Mouse (Mus musculus) monocyte, adult 2 months (primary cell): ENCODE measurements around the gene Slc5a1.

ENCODE experiments used
- DNase-seq, 2 experiments: peaks; one replicate each; pipeline ENCODE4 v3.0.0; 2022; ENCODE audit warnings: low spot score in 2 of 2, low read depth in 1 of 2

The Slc5a1 gene

DNA sequence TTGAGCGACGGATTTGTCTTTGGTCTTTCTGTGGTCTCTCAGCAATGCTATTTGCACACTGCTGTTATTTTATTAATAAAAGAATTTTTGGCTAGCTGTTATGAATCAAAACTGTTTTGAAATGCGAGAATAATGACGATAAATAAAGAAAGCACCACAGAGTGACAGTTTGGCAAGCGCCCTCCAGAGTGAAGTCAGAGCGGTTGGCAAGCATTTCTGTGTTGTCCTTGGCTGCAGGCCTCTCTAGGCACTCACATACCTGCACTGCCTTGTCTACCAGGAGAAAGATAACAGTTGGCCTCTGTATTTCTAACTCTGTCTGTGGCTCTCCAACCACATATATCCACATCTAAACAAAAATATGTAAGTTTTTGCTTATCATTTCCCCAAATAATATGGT is 43.7 kb downstream of the Slc5a1 start:
- no peak for DNase-seq

DNA sequence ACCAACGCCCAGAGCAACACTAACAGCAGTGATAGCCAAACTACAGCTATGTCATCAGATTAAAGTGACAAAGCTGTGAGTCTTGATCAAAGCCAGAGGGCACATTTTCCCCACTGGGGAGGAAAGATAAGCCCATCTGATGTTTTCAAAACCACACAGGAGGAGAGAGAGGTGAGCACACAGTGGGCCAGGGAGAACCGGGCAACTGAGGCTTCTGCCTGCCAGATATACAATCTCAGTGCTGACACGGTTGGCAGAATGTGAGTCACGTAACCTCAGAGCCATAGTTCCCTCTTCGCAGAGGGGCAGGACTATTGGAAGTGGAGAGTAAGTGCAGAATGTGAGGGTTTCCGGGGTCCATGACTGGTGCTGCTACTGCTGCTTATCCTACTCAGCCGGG is 89.5 kb downstream of the Slc5a1 start:
- DNase-seq = no peak

DNA sequence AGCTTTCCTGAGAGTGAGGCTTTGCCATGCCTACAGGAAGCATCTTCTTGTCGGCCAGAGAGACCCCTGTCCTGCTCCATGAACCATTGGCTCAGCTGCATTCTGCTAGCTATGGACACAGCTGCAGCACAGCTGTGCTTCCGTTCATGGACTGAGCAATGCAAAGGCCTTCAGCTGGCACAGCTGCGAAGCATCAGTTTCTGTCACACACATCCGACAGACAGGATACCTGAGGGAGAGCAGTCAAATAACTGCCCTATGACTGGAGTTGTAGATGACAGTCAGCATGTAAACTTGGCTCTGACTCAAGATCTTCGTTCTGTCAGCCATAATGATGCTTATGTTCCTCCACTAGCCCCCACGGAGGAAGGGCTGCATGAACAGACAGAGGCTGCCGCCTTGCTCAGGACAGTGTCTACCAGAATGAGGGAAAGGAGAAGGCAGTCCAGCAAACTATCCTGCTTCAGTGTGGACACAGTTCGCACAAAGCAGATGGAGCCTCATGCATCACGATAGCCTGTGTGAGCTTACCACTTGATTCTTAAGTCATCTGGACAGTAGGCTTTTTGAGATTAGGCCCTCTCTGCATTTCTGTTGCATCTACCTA is 91.3 kb downstream of the Slc5a1 start:
- no peak for DNase-seq

DNA sequence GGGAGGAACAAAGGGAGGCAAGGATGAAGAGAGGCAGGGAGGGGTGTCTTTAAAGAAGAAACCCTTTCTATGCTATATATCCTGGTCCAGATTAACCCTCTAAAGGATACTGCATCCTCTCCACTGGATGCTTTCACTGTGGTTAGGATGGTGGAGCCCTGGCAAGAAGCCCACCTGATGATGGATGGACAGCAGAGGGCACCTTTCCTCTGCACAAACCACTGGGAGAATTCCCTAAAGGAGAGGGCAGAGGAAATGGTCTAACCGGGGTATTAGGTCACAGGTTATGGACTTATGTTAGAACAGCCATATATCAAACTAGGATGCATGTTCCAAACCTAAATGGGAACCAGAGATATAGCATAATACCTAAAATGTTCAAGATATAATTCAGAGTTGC is 96.1 kb downstream of the Slc5a1 start:
- no peak for DNase-seq

DNA sequence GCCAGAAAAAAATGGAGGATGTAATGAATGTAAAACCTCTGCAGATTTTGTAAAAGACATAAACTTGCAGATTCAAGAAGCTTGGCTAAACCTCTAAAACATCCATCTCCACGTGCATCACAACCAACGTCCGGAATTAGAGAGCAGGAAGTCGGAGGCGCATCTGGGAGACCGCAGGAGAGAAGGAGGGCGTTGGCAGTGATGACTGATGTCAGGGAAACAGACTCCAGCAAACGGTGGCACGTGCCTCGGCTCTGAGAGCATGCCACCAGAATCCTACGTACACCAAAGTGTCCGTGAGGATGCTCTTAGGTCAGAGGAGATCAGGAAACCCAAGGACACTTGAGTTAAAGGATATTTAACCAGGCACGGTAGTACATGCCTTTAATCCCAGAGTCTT is 97.7 kb downstream of the Slc5a1 start:
- DNase-seq = no peak

DNA sequence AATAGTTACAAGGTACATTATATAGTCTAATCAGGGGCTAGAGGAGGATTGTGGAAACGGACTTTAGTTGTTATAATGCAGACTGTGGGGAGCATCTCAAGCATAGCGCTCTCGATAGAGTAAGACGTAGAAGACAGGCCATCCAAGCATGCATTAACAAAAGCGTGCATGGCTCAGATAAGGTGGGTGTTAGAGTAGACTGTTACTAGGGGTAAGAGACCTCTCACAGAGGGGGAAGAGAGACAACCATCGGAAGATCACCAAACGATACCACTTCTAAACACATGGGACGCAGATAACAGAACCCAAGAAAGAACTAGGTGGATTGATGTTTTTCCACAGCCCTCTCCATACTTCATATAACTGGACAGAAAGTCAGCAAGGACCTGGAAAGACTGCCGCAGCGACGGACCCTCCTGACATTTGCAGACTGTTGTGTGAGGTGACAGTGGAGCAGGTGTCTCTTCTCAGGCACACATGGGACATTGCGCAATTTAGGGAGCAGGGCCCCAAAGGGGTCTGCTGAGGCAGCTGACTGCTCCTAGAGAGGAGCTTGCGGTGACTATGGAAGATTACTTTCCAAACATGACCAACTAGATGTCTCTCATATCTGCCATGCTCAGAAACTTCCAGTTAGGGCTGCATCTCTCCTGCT is 98.6 kb downstream of the Slc5a1 start:
- DNase-seq = no peak

DNA sequence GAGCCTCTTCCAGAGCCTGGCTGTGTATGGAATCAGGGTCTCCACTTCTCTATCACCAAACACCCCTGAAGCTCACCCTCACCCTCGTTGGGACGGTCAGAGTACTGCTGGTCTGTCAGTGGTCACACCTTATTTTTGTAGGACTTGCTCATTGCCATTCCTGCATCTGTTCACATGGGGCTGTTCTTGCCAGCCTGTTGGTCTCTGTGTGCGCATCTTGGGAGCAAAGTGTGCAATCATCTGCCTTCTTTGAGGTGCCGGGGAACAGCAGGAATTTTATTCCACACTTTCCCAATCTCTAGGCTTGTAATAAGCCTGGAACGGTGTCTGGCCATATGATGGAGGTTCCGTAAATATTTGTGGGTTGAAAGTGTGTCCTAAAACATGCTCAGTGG is 99.1 kb downstream of the Slc5a1 start:
- DNase-seq = no peak

DNA sequence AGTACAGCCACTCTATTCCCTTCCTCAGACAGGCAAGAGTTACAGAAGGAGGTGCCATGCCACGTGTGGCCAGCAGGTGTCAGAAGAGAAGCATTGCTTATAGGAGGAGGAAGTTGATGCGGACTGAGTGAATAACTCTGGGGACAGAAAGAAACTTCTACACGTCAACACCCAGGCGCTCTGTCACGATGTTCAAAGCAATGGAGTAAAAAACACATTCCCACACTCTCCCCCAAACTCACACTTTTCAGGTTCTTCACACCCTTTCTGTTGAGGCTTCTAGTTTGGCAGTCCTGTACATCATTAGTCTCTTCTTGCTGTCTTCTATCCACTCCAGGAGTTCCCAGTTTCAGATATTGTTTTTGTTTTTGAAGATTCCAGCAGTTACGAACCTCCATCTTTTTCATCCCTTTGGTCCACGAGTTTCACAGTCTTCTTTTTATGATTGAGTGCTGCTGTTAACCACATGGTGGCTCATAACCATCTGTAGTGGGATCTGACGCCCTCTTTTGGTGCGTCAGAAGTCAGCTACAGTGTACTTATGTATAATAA is 99.7 kb downstream of the Slc5a1 start:
- DNase-seq = peak; percentile 17 to 60

DNA sequence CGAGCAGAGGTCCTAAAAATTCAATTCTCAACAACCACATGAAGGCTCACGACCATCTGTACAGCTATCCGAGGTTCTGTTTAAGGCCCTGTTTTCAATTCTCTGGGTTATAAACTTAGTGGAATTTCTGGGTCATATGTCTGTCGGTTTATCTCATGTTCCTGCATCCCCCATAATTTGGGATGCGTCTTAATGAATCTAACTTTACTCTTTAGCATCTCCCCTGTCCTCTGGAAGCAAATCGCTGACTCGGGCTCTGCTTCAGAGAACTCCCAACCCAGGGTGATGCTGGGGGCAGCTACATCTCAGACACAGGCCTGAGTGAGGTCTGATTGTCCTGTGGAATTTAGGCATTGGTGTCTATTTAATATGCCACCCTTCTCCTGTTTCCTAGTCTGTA is 100.3 kb downstream of the Slc5a1 start:
- no peak for DNase-seq

DNA sequence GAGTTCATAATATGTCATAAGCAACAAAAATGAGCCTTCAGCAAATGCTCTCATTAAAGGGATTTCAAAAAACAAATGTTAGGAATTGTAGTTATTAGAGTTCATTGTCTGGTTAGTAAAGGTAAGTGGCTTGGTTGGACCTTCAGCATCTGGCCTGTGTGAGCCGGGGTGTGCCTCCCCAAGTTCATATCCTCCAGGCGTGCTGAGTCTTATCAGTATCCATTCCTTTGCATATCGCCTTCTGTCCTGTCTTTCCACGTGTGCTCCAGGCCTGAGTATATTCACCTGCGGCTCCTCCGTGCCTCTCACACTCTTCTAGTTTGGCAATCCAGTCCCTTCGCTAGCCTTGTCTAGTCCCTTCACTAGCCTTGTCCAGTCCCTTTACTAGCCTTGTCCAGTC is 102.3 kb downstream of the Slc5a1 start:
- no peak for DNase-seq

DNA sequence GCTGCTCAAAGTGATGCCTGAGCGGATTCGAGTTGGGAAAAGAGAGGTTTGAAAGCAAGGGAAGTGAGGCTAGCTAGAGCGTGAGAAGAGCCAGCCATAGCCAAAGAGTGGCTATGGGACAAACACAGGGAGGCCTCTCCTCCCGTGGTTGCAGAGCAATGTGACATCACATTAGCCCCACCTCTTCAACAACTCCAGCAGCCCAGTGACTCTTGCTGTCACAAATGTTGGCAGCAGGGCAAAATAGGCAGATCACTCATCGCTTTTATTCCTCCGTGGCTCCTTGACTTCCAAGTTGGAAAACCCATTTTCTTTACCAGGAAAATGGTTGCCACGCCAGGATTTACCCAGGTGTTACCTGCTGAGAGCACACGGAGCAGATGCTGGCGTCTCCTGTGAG is 103.1 kb downstream of the Slc5a1 start:
- DNase-seq = no peak

DNA sequence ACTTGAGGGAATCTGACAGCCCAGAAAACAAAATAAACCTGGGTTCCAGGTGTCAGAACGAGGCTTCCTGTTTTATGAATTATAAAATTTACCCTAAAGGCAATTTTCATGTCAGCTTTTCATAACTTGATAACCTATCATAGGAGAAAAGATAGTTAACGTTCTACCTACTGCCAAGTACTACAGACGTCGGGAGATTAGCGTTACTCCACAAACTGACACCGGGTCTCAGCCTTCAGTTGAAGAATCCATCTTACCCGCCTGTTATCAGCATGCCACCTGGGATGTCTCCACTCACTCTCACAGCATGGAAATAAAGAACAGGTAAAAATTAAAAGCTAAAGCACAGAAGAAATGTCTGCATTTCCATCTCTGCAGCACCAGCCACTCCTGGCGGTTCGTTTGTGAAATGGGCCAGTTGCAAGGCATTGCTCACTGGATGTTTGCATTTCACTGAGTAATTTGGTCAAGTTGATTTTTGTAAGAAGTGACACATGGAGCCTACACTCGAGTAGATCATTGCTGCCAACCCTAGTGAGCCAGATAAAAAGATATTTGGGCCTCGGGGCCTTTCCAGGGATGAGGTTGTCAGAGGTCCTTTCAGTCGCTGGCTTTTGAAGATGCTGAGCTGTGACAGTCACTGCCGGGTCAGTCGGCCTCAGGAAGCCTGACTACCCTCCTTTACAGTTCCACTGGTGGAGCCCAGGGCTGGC is 104.7 kb downstream of the Slc5a1 start:
- DNase-seq = no peak

DNA sequence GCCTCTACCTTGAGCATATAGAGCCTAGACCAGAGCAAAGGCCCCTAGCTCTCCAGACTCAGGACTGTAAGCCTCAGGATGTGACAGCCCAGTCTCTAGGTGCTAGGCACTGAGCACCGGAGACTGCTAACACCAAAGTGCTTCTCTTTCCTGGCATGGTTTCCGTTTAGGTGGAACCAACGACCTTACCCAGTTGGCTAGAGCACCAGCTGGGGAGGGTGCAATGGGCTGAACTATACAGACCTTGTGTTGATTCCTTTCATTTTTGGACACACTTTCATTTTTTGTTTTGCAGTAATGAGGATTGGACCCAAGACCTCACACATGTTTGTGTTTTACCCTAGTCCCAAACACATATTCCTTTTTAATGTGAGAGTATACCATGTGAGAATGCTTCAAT is 106.5 kb downstream of the Slc5a1 start:
- DNase-seq = no peak

DNA sequence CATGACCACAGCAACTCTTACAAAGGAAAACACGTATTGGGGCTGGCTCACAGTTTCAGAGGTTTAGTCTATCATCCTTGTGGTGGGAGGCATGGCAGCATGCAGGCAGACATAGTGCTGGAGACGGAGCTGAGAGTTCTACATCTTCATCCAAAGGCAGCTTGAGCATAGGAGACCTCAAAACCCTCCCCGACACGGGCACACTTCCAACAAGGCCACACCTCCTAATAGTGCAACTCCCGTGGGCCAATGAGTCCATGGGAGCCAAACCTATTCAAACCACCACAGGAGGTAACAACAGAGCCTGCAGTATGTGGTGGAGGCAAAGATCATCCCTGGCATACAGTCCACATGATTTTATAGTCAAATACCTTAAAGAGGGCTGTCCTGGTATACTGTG is 107.2 kb downstream of the Slc5a1 start:
- DNase-seq = no peak
